Mouse (Mus musculus) erythroblast, embryonic 14.5 days (primary cell): Measurements from ENCODE around the gene Cdk13. TPM values are rescaled to one million over a fixed set of nuclear protein-coding genes. Genes with fewer than 3 reads are reported as not detected.
A peak's percentile ranks its signal among the peaks of the same experiment; 100 is the strongest.

Experiments
- H3K27me3 ChIP-seq: 2 replicates; pipeline ENCODE4 v1.6.1; 2012; ENCODE audit warnings: inconsistent platforms; ENCODE audit not compliant: control insufficient read depth
- H3K36me3 ChIP-seq: 2 replicates; pipeline ENCODE4 v1.6.1; 2012; ENCODE audit warnings: mild to moderate bottlenecking, inconsistent platforms; ENCODE audit not compliant: control insufficient read depth
- H3K4me1 ChIP-seq: 2 replicates; pipeline ENCODE4 v1.6.1; 2012; ENCODE audit warnings: inconsistent platforms; ENCODE audit not compliant: control insufficient read depth
- H3K4me3 ChIP-seq: replicated peaks from 2 replicates; pipeline ENCODE3; 2012; ENCODE audit warnings: moderate library complexity, mild to moderate bottlenecking, inconsistent platforms
- H3K9me3 ChIP-seq: 2 replicates; pipeline ENCODE4 v1.6.1; 2012; ENCODE audit warnings: low read length, inconsistent platforms, mixed read lengths; ENCODE audit not compliant: control insufficient read depth
- GATA1 ChIP-seq: IDR thresholded peaks from 2 replicates; pipeline ENCODE4 v1.6.1; 2012; ENCODE audit warnings: low read length, inconsistent platforms, mixed read lengths
- TAL1 ChIP-seq: IDR thresholded peaks from 3 replicates; pipeline ENCODE4 v1.6.1; 2012; ENCODE audit warnings: low read length, inconsistent platforms, mixed read lengths
- polyA plus RNA-seq: library from polyadenylated mRNA; stranded (reverse); fragments of >175 nt; gene quantifications from 2 replicates; pipeline ENCODE4 v1.2.3, GENCODE M21; 2012

The Cdk13 gene
- polyA plus RNA-seq, 1 experiment, result 4.4 TPM

- H3K36me3 ChIP-seq, result peaks cover 2% of the 10 kb centered on the region
- TF ChIP-seq TAL1 (no peak), GATA1 (no peak)
- peak overlapping the region; percentile 96 for H3K4me3 ChIP-seq
- no peaks in the 10 kb centered on the region for H3K9me3 ChIP-seq
- no peaks in the 10 kb centered on the region for H3K27me3 ChIP-seq
- H3K4me1 ChIP-seq, result peaks cover 26% of the 10 kb centered on the region
Measured at GRCm38 (mm10) chr13:17805614-17805975, 698 bp upstream of the Cdk13 start.

GRCm38 (mm10) chr13:17804058-17804841, 647 bp downstream of the Cdk13 start:
- Histone ChIP-seq H3K27me3 (no peaks in the 10 kb centered on the region), H3K36me3 (peaks cover 9% of the 10 kb centered on the region), H3K4me3 (peak overlapping the region; percentile 96), H3K9me3 (no peaks in the 10 kb centered on the region), H3K4me1 (peaks cover 39% of the 10 kb centered on the region)
- no peak for TF ChIP-seq TAL1
- no peak for TF ChIP-seq GATA1

GRCm38 (mm10) chr13:17803331-17804057, 1.4 kb downstream of the Cdk13 start:
- peaks cover 14% of the 10 kb centered on the region for H3K36me3 ChIP-seq
- H3K27me3 ChIP-seq, result no peaks in the 10 kb centered on the region
- H3K4me3 ChIP-seq, result peak overlapping the region; percentile 96
- H3K9me3 ChIP-seq, result no peaks in the 10 kb centered on the region
- TF ChIP-seq TAL1, result no peak
- TF ChIP-seq GATA1, result no peak
- peaks cover 44% of the 10 kb centered on the region for H3K4me1 ChIP-seq

GRCm38 (mm10) chr13:17802880-17803279, 2.0 kb downstream of the Cdk13 start:
- peaks cover 49% of the 10 kb centered on the region for H3K4me1 ChIP-seq
- peak overlapping the region; percentile 96 for H3K4me3 ChIP-seq
- H3K36me3 ChIP-seq, result peaks cover 19% of the 10 kb centered on the region
- TF ChIP-seq TAL1 (no peak), GATA1 (peak; percentile 6; the same call in 1 of the 2 replicates)
- no peaks in the 10 kb centered on the region for H3K9me3 ChIP-seq
- H3K27me3 ChIP-seq, result no peaks in the 10 kb centered on the region

- Histone ChIP-seq H3K4me1 (peaks cover 50% of the 10 kb centered on the region), H3K36me3 (peaks cover 39% of the 10 kb centered on the region), H3K9me3 (no peaks in the 10 kb centered on the region), H3K27me3 (no peaks in the 10 kb centered on the region), H3K4me3 (peak overlapping the region; percentile 14)
- TF ChIP-seq GATA1 (no peak), TAL1 (no peak)
Measured at GRCm38 (mm10) chr13:17799735-17800134, 5.2 kb downstream of the Cdk13 start.

GRCm38 (mm10) chr13:17795757-17796456, 9.0 kb downstream of the Cdk13 start:
- H3K4me1 ChIP-seq, result peaks cover 36% of the 10 kb centered on the region
- H3K27me3 ChIP-seq, result no peaks in the 10 kb centered on the region
- TF ChIP-seq TAL1, result no peak
- no peak for TF ChIP-seq GATA1
- no peaks in the 10 kb centered on the region for H3K9me3 ChIP-seq
- peaks cover 43% of the 10 kb centered on the region for H3K36me3 ChIP-seq
- no peak overlapping the region for H3K4me3 ChIP-seq

GRCm38 (mm10) chr13:17783643-17784042, 21.3 kb downstream of the Cdk13 start:
- Histone ChIP-seq H3K4me3 (no peak overlapping the region), H3K4me1 (peaks cover 2% of the 10 kb centered on the region; the same call in 1 of the 2 replicates), H3K27me3 (no peaks in the 10 kb centered on the region), H3K9me3 (no peaks in the 10 kb centered on the region), H3K36me3 (no peaks in the 10 kb centered on the region)
- TF ChIP-seq GATA1 (no peak), TAL1 (no peak)

- Histone ChIP-seq H3K9me3 (no peaks in the 10 kb centered on the region), H3K4me3 (no peak overlapping the region), H3K4me1 (peaks cover 4% of the 10 kb centered on the region), H3K27me3 (no peaks in the 10 kb centered on the region), H3K36me3 (peaks cover 2% of the 10 kb centered on the region)
- TF ChIP-seq GATA1, result no peak
- TF ChIP-seq TAL1, result no peak
Measured at GRCm38 (mm10) chr13:17779923-17780322, 25.0 kb downstream of the Cdk13 start.

GRCm38 (mm10) chr13:17776303-17776702, 28.6 kb downstream of the Cdk13 start:
- TF ChIP-seq TAL1 (no peak), GATA1 (no peak)

More at GRCm38 (mm10) chr13:17776303-17776702, 28.6 kb downstream of the Cdk13 start:
- H3K9me3 ChIP-seq, result no peaks in the 10 kb centered on the region
- peaks cover 16% of the 10 kb centered on the region for H3K36me3 ChIP-seq
- no peak overlapping the region for H3K4me3 ChIP-seq
- peaks cover 2% of the 10 kb centered on the region for H3K4me1 ChIP-seq
- H3K27me3 ChIP-seq, result no peaks in the 10 kb centered on the region
